Mouse (Mus musculus) heart, adult 2 months (tissue): ENCODE results near the gene Gpr84.

ENCODE experiments used
- CTCF ChIP-seq: fragments of 200-600 bp; IDR thresholded peaks from 2 replicates; pipeline ENCODE4 v1.8.1; 2022; ENCODE audit warnings: antibody characterized with exemption, mild to moderate bottlenecking, moderate library complexity
- POLR2A ChIP-seq: fragments of 200-500 bp; IDR thresholded peaks from 2 replicates; pipeline ENCODE4 v1.6.1; 2011; ENCODE audit warnings: mild to moderate bottlenecking, low read depth, low read length, control low read depth; ENCODE audit not compliant: insufficient read depth

- TF ChIP-seq CTCF (no peak), POLR2A (no peak)
Measured at GRCm38 (mm10) chr15:103310365-103310910, at the start of gene Gpr84.
